8 mouse cellular contexts compared by ENCODE assay signal in the genomic region with DNA sequence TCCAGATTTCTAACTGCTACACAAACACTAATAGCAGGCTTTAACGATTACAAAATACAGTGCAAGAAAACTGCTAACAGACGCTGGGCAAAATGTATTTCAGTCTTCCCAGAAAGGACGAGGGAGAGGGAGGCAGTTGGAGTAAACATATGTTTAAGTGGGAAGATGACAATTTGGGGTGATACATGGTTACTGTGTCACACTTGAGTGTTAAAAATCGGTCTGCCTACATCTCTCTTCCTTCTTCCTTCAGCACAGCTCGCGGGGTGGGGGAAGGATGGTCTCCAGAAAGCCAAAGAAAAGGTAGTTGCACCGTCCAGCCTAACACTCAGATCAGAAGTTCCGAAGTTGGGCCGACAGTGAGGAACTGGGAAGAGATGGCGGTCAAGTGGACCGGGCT. TPM values are rescaled to one million over a fixed set of nuclear protein-coding genes. Genes with fewer than 3 reads are reported as not detected.
A peak's percentile ranks its signal among the peaks of the same experiment; 100 is the strongest.
DNase-seq lines count a peak whose midpoint lies in the region; ATAC-seq and TF ChIP-seq lines count a peak whose summit lies in the region.

No protein-coding gene starts in this region.

- TF ChIP-seq CTCF in heart, adult 2 months (IDR thresholded peaks at IDR 0.05): no peak
- TF ChIP-seq CTCF in testis, adult 2 months (IDR thresholded peaks at IDR 0.05; ENCODE audit: control insufficient read depth, insufficient read depth, insufficient replicate concordance, low read depth, low read length): no peak
- no peak for TF ChIP-seq CTCF in midbrain, postnatal 0 days (IDR thresholded peaks at IDR 0.05)

- TF ChIP-seq POLR2A in heart, adult 2 months (IDR thresholded peaks at IDR 0.05; ENCODE audit: insufficient read depth, low read depth, low read length): no peak
- no peak for TF ChIP-seq POLR2A in testis, adult 2 months (IDR thresholded peaks at IDR 0.05; ENCODE audit: control insufficient read depth, low read depth, low read length)

- H3K9me3 ChIP-seq in midbrain, postnatal 0 days (ENCODE audit: low read length): no peaks in the 10 kb centered on the region

- TF ChIP-seq EP300 in heart, adult 2 months (IDR thresholded peaks at IDR 0.05; ENCODE audit: insufficient read depth, low read depth, low read length): no peak

- H3K9ac ChIP-seq in heart, adult 2 months (ENCODE audit: low read depth, low read length): peak overlapping the region; percentile 86
- peak overlapping the region; percentile 77 for H3K9ac ChIP-seq in midbrain, postnatal 0 days (replicated peaks; ENCODE audit: low read length, poor library complexity, severe bottlenecking)

- ATAC-seq in midbrain, postnatal 0 days (ENCODE audit: low FRiP score): no peak; the same call in 1 of the 2 replicates

- H3K4me3 ChIP-seq in heart, adult 2 months: peak overlapping the region; percentile 90
- peak overlapping the region; percentile 93 for H3K4me3 ChIP-seq in testis, adult 2 months (ENCODE audit: control insufficient read depth, low read depth, low read length)
- H3K4me3 ChIP-seq in midbrain, postnatal 0 days (ENCODE audit: low read depth, low read length): peak overlapping the region; percentile 82

- intact Hi-C loops in heart, adult 2 months (cut with DNase I): loop anchor here (1.0 to 5.0 kb wide), 5 partner anchors 195 to 885 kb away; a partner anchor contains a TSS

- H3K4me1 ChIP-seq in heart, adult 2 months (ENCODE audit: control insufficient read depth, insufficient read depth, low read length): peaks cover 2% of the 10 kb centered on the region
- peaks cover 2% of the 10 kb centered on the region; the same call in 1 of the 2 replicates for H3K4me1 ChIP-seq in testis, adult 2 months (ENCODE audit: control insufficient read depth, insufficient read depth, low read length)
- H3K4me1 ChIP-seq in midbrain, postnatal 0 days (ENCODE audit: insufficient read depth, low read length): 0 out of 2 replicates have a peak, but pooled peaks cover 5% of the 10 kb centered on the region

- H3K36me3 ChIP-seq in heart, adult 2 months (ENCODE audit: control insufficient read depth, insufficient read depth, low read length): peaks cover 8% of the 10 kb centered on the region
- no peaks in the 10 kb centered on the region for H3K36me3 ChIP-seq in testis, adult 2 months (ENCODE audit: control insufficient read depth, insufficient read depth, low read length)
- no peaks in the 10 kb centered on the region for H3K36me3 ChIP-seq in midbrain, postnatal 0 days (ENCODE audit: insufficient read depth, low read length)

- peaks cover 9% of the 10 kb centered on the region for H3K79me2 ChIP-seq in heart, adult 2 months (replicated peaks; ENCODE audit: control insufficient read depth, insufficient read depth, low read length)

- peak overlapping the region; percentile 98 for H3K27ac ChIP-seq in heart, adult 2 months
- H3K27ac ChIP-seq in testis, adult 2 months (ENCODE audit: control insufficient read depth, insufficient read depth, low read depth, low read length): peak overlapping the region; percentile 94
- peak overlapping the region; percentile 96 for H3K27ac ChIP-seq in midbrain, postnatal 0 days (ENCODE audit: low read depth, low read length)

- no peaks in the 10 kb centered on the region for H3K27me3 ChIP-seq in heart, adult 2 months (ENCODE audit: control insufficient read depth, insufficient read depth, low read length)
- no peaks in the 10 kb centered on the region for H3K27me3 ChIP-seq in testis, adult 2 months (ENCODE audit: control insufficient read depth, insufficient read depth, low read length)
- H3K27me3 ChIP-seq in midbrain, postnatal 0 days (ENCODE audit: insufficient read depth, low read length): no peaks in the 10 kb centered on the region

- DNase-seq in heart, adult 2 months: no peak
- DNase-seq in heart, adult 8-10 months (ENCODE audit: low spot score): no peak
- DNase-seq in testis, postnatal 10 days (ENCODE audit: low spot score): no peak
- DNase-seq in large intestine, adult 2 months (ENCODE audit: low read depth, low spot score): peak; percentile 13
- peak; percentile 2 for DNase-seq in midbrain, postnatal 0 days (ENCODE audit: low spot score)
- no peak for DNase-seq in right cerebral cortex, postnatal 25 days
- no peak for DNase-seq in urinary bladder, postnatal 36 days (ENCODE audit: low spot score in 2 of 2)

- 0% methylated on average over 11 of the region's 11 CpGs for WGBS in heart, adult 2 months
- under 1% methylated on average over 11 of the region's 11 CpGs for WGBS in large intestine, adult 2 months
- WGBS in midbrain, postnatal 0 days: under 1% methylated on average over 11 of the region's 11 CpGs

- H3K4me2 ChIP-seq in midbrain, postnatal 0 days (ENCODE audit: low read depth, low read length, poor library complexity, severe bottlenecking): peak overlapping the region; percentile 66

RNA-seq across cellular contexts. Expression of a gene that starts 0.8 kb away (rescaled TPM):
- total RNA-seq in heart, adult 2 months (2021): 10 to 100 TPM; 15.0 to 18.3 TPM
- polyA plus RNA-seq in heart, adult 2 months (2012; rRNA removed): 7.2 and 11.2 TPM in 2 replicates
- 10 to 100 TPM; 14.1 to 17.2 (median 15.5) TPM for total RNA-seq in heart, adult 8-10 months (2022)
- 4.7 and 4.9 TPM in 2 replicates for polyA plus RNA-seq in testis, adult 2 months (2012; rRNA removed)
- polyA plus RNA-seq in large intestine, adult 2 months (2012; rRNA removed): 5.7 and 5.8 TPM in 2 replicates
- total RNA-seq in midbrain, postnatal 0 days (2014; rRNA removed): 14.4 and 28.3 TPM in 2 replicates
- 16.5 and 19.1 TPM in 2 replicates for polyA plus RNA-seq in midbrain, postnatal 0 days (2015; fragmentation: Nextera tagmentation; extraction: Ambion mirVana)

Comparison
In these comparisons a context has a peak if more than half of its experiments do, and no peak if none do; other contexts are left out.
1. DNase-seq: peak in large intestine, adult 2 months (single experiment) and midbrain, postnatal 0 days (single experiment); none in heart, adult 2 months (0 of 2), heart, adult 8-10 months (single experiment), testis, postnatal 10 days (single experiment), right cerebral cortex, postnatal 25 days (single experiment) and urinary bladder, postnatal 36 days (0 of 2).
2. Peak in every context shown above with its lines, with median percentiles within 50 percentile points of each other: H3K27ac ChIP-seq and H3K4me3 ChIP-seq.